Mouse (Mus musculus) frontal cortex, postnatal 25 days (tissue): ENCODE results near the gene Vgll4.

Experiments
- DNase-seq, 2 experiments: peaks; one replicate each; pipeline ENCODE4 v3.0.0; 2022; ENCODE audit warnings: low spot score in 2 of 2

The Vgll4 gene

GRCm38 (mm10) chr6:114842131-114842530 is 127.7 kb downstream of the Vgll4 start:
- DNase-seq = no peak

- no peak for DNase-seq
Measured at GRCm38 (mm10) chr6:114840012-114840411, 129.8 kb downstream of the Vgll4 start.

GRCm38 (mm10) chr6:114838872-114839271 is 130.9 kb downstream of the Vgll4 start:
- DNase-seq = no peak

- DNase-seq = no peak
Measured at GRCm38 (mm10) chr6:114836433-114836832, 133.4 kb downstream of the Vgll4 start.

GRCm38 (mm10) chr6:114835752-114836151 is 134.0 kb downstream of the Vgll4 start:
- no peak for DNase-seq

- DNase-seq = no peak
Measured at GRCm38 (mm10) chr6:114835344-114835743, 134.4 kb downstream of the Vgll4 start.

GRCm38 (mm10) chr6:114833791-114834346 is 135.9 kb downstream of the Vgll4 start:
- DNase-seq = no peak

GRCm38 (mm10) chr6:114833058-114833685 is 136.6 kb downstream of the Vgll4 start:
- DNase-seq = no peak

- no peak for DNase-seq
Measured at GRCm38 (mm10) chr6:114831807-114832206, 138.0 kb downstream of the Vgll4 start.

- no peak for DNase-seq
Measured at GRCm38 (mm10) chr6:114829660-114830438, 139.9 kb downstream of the Vgll4 start.

- no peak for DNase-seq
Measured at GRCm38 (mm10) chr6:114826889-114827288, 142.9 kb downstream of the Vgll4 start.

GRCm38 (mm10) chr6:114821646-114822045 is 148.1 kb downstream of the Vgll4 start:
- DNase-seq = no peak

GRCm38 (mm10) chr6:114819971-114820481 is 149.8 kb downstream of the Vgll4 start:
- no peak for DNase-seq

- DNase-seq = no peak
Measured at GRCm38 (mm10) chr6:114818471-114818870, 151.3 kb downstream of the Vgll4 start.

- no peak for DNase-seq
Measured at GRCm38 (mm10) chr6:114817948-114818347, 151.8 kb downstream of the Vgll4 start.

GRCm38 (mm10) chr6:114814882-114815650 is 154.7 kb downstream of the Vgll4 start:
- no peak for DNase-seq

GRCm38 (mm10) chr6:114814199-114814881 is 155.5 kb downstream of the Vgll4 start:
- DNase-seq = no peak

GRCm38 (mm10) chr6:114812779-114813178 is 157.0 kb downstream of the Vgll4 start:
- DNase-seq = no peak

GRCm38 (mm10) chr6:114812322-114812721 is 157.5 kb downstream of the Vgll4 start:
- DNase-seq = no peak
